Mouse (Mus musculus): ENCODE measurements around the gene Elovl5. TPM values are rescaled to one million over a fixed set of nuclear protein-coding genes. Genes with fewer than 3 reads are reported as not detected.

The Elovl5 gene
- polyA plus RNA-seq, 1 experiment from 2014 or later, result 112 TPM

DNA sequence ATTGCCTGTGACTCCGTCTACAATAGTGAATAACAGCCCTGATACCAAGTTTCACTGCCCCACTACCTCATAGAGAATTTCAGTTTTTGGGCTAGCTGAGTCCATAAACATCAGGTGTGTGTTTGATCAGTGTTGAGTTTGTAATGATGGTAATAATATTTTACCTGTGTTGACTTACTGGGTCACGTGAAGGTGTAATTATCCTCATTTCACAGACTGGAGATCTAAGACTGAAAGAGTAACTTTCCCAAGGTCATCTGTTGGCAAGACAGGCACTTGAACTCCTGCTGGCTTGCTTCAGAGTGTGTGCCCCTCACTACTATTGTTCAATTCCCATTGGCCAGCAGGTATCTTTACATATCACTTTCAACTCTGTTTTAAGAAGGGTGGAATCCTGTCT lies 31.1 kb downstream of the Elovl5 start:
- Histone ChIP-seq H3K4me2 (replicated peaks; ENCODE audit: low read depth, low read length) (no peak overlapping the region), H3K4me1 (ENCODE audit: control insufficient read depth, insufficient read depth, low read length) (peaks cover 40% of the 10 kb centered on the region), H3K9me3 (ENCODE audit: control insufficient read depth, low read length) (no peaks in the 10 kb centered on the region), H3K4me3 (ENCODE audit: low read length) (no peak overlapping the region), H3K36me3 (ENCODE audit: control insufficient read depth, insufficient read depth, low read length) (no peaks in the 10 kb centered on the region), H3K27ac (ENCODE audit: low read depth, low read length) (no peak overlapping the region), H3K27me3 (ENCODE audit: control insufficient read depth, insufficient read depth, low read length) (no peaks in the 10 kb centered on the region), H3K9ac (ENCODE audit: low read depth, low read length) (no peak overlapping the region)
- no peak for ATAC-seq (ENCODE audit: low FRiP score, low TSS enrichment)
- 85% methylated on average over 2 of the region's 2 CpGs for WGBS

- H3K9me3 ChIP-seq (ENCODE audit: control insufficient read depth, low read length), result no peaks in the 10 kb centered on the region
- no peaks in the 10 kb centered on the region for H3K27me3 ChIP-seq (ENCODE audit: control insufficient read depth, insufficient read depth, low read length)
- H3K27ac ChIP-seq (ENCODE audit: low read depth, low read length), result peak overlapping the region; percentile 31; the same call in 1 of the 2 replicates
- H3K36me3 ChIP-seq (ENCODE audit: control insufficient read depth, insufficient read depth, low read length), result no peaks in the 10 kb centered on the region
- H3K4me2 ChIP-seq (replicated peaks; ENCODE audit: low read depth, low read length), result no peak overlapping the region
- H3K9ac ChIP-seq (ENCODE audit: low read depth, low read length), result peak overlapping the region; percentile 0; the same call in 1 of the 2 replicates
- H3K4me3 ChIP-seq (ENCODE audit: low read length), result no peak overlapping the region
- WGBS, result 26% methylated on average over 7 of the region's 7 CpGs
- peaks cover 42% of the 10 kb centered on the region for H3K4me1 ChIP-seq (ENCODE audit: control insufficient read depth, insufficient read depth, low read length)
- ATAC-seq (ENCODE audit: low FRiP score, low TSS enrichment), result no peak
Measured at GRCm38 (mm10) chr9:77949753-77950268, 32.6 kb downstream of the Elovl5 start.

- no peak overlapping the region for H3K9ac ChIP-seq (ENCODE audit: low read depth, low read length)
- peaks cover 45% of the 10 kb centered on the region for H3K4me1 ChIP-seq (ENCODE audit: control insufficient read depth, insufficient read depth, low read length)
- no peaks in the 10 kb centered on the region for H3K27me3 ChIP-seq (ENCODE audit: control insufficient read depth, insufficient read depth, low read length)
- no peaks in the 10 kb centered on the region for H3K36me3 ChIP-seq (ENCODE audit: control insufficient read depth, insufficient read depth, low read length)
- ATAC-seq (ENCODE audit: low FRiP score, low TSS enrichment), result no peak
- no peak overlapping the region for H3K27ac ChIP-seq (ENCODE audit: low read depth, low read length)
- no peaks in the 10 kb centered on the region for H3K9me3 ChIP-seq (ENCODE audit: control insufficient read depth, low read length)
- WGBS, result 84% methylated on average over 7 of the region's 7 CpGs
- no peak overlapping the region for H3K4me3 ChIP-seq (ENCODE audit: low read length)
- H3K4me2 ChIP-seq (replicated peaks; ENCODE audit: low read depth, low read length), result no peak overlapping the region
Measured at GRCm38 (mm10) chr9:77950841-77951475, 33.8 kb downstream of the Elovl5 start.

GRCm38 (mm10) chr9:77951971-77952370 lies 34.8 kb downstream of the Elovl5 start:
- peaks cover 40% of the 10 kb centered on the region for H3K4me1 ChIP-seq (ENCODE audit: control insufficient read depth, insufficient read depth, low read length)
- no peak for ATAC-seq (ENCODE audit: low FRiP score, low TSS enrichment)

DNA sequence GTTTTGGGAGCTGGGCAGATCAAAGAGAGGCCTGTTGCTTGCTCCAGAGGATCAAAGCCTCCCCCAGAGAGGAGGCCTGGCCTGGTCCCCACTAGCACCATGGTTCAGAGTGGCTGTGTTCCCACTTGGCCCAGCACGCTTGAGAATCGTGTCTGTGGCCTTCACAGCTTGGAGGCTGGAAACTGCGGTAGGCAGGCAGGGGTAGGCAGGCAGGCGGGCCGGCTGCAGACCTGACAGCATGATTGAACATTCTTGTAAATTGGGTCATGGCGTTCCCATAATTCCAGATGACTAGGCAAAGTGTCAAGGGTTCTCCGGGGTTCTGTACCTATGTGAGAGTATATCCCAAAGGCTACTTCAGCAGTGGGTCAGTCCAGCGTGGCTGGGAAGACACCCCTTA lies 35.9 kb downstream of the Elovl5 start:
- 28% methylated on average over 8 of the region's 8 CpGs for whole genome bisulfite sequencing
- ATAC-seq (ENCODE audit: low FRiP score, low TSS enrichment), result no peak
- no peak overlapping the region for H3K9ac ChIP-seq (ENCODE audit: low read depth, low read length)

More at GRCm38 (mm10) chr9:77951971-77952370, 34.8 kb downstream of the Elovl5 start:
- Histone ChIP-seq H3K4me2 (replicated peaks; ENCODE audit: low read depth, low read length) (no peak overlapping the region), H3K36me3 (ENCODE audit: control insufficient read depth, insufficient read depth, low read length) (no peaks in the 10 kb centered on the region), H3K9ac (ENCODE audit: low read depth, low read length) (no peak overlapping the region), H3K4me3 (ENCODE audit: low read length) (no peak overlapping the region), H3K9me3 (ENCODE audit: control insufficient read depth, low read length) (no peaks in the 10 kb centered on the region), H3K27me3 (ENCODE audit: control insufficient read depth, insufficient read depth, low read length) (no peaks in the 10 kb centered on the region), H3K27ac (ENCODE audit: low read depth, low read length) (no peak overlapping the region)
- 57% methylated on average over 7 of the region's 7 CpGs for WGBS

DNA sequence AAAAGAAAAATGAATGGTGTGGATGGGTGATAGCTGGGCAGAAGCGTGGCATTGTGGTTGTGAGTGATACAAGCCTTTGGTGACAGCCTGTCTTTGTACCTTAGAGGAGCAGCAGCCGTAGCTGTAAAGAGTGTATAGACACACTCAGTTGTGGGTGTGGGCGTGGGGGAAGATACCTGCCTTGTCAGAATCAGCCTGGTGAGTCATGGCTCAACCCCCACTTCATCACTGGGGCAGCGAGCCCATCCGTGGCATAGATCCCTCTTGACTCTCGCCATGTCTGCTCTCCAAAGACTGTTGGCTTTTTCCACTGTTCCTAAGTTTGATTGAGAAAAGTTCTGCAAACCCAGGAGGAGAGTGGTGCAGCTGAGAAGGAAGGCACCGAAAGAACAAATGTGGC lies 37.3 kb downstream of the Elovl5 start:
- Histone ChIP-seq H3K4me2 (replicated peaks; ENCODE audit: low read depth, low read length) (no peak overlapping the region), H3K4me1 (ENCODE audit: control insufficient read depth, insufficient read depth, low read length) (peaks cover 36% of the 10 kb centered on the region), H3K27ac (ENCODE audit: low read depth, low read length) (no peak overlapping the region), H3K27me3 (ENCODE audit: control insufficient read depth, insufficient read depth, low read length) (no peaks in the 10 kb centered on the region), H3K4me3 (ENCODE audit: low read length) (no peak overlapping the region), H3K36me3 (ENCODE audit: control insufficient read depth, insufficient read depth, low read length) (peaks cover 13% of the 10 kb centered on the region; the same call in 1 of the 2 replicates), H3K9ac (ENCODE audit: low read depth, low read length) (no peak overlapping the region), H3K9me3 (ENCODE audit: control insufficient read depth, low read length) (no peaks in the 10 kb centered on the region)
- 84% methylated on average over 7 of the region's 7 CpGs for WGBS
- ATAC-seq (ENCODE audit: low FRiP score, low TSS enrichment), result no peak

More for the DNA sequence above, 35.9 kb downstream of the Elovl5 start:
- H3K4me2 ChIP-seq (replicated peaks; ENCODE audit: low read depth, low read length), result no peak overlapping the region
- H3K4me3 ChIP-seq (ENCODE audit: low read length), result no peak overlapping the region
- H3K36me3 ChIP-seq (ENCODE audit: control insufficient read depth, insufficient read depth, low read length), result peaks cover 9% of the 10 kb centered on the region; the same call in 1 of the 2 replicates
- H3K27ac ChIP-seq (ENCODE audit: low read depth, low read length), result no peak overlapping the region
- no peaks in the 10 kb centered on the region for H3K9me3 ChIP-seq (ENCODE audit: control insufficient read depth, low read length)
- no peaks in the 10 kb centered on the region for H3K27me3 ChIP-seq (ENCODE audit: control insufficient read depth, insufficient read depth, low read length)
- H3K4me1 ChIP-seq (ENCODE audit: control insufficient read depth, insufficient read depth, low read length), result peaks cover 40% of the 10 kb centered on the region

- Histone ChIP-seq H3K4me1 (ENCODE audit: control insufficient read depth, insufficient read depth, low read length) (peaks cover 31% of the 10 kb centered on the region), H3K9me3 (ENCODE audit: control insufficient read depth, low read length) (no peaks in the 10 kb centered on the region), H3K4me3 (ENCODE audit: low read length) (no peak overlapping the region), H3K27me3 (ENCODE audit: control insufficient read depth, insufficient read depth, low read length) (no peaks in the 10 kb centered on the region), H3K36me3 (ENCODE audit: control insufficient read depth, insufficient read depth, low read length) (peaks cover 13% of the 10 kb centered on the region; the same call in 1 of the 2 replicates), H3K27ac (ENCODE audit: low read depth, low read length) (no peak overlapping the region), H3K9ac (ENCODE audit: low read depth, low read length) (no peak overlapping the region), H3K4me2 (replicated peaks; ENCODE audit: low read depth, low read length) (no peak overlapping the region)
- ATAC-seq (ENCODE audit: low FRiP score, low TSS enrichment), result no peak
- whole genome bisulfite sequencing, result 78% methylated on average over 3 of the region's 3 CpGs
Measured at GRCm38 (mm10) chr9:77954981-77955380, 37.8 kb downstream of the Elovl5 start.

DNA sequence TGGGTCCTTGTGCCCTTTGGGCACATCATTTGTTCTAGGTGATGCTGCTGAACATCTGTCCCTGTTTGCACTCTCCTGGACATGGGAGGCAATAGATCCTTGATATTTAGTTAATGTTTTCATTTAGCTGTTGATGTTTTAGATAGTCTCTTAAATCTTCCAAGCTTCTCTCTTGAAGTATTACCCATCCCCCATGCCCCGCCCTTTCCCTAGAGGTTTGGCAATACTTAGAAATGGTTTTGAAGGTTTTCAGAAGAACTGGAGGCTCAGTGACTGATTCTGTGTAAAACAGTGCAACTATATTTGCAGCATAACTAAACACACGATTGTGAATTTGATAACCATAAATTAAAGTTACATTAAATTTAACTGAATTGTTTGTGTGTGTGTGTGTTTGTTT lies 38.3 kb downstream of the Elovl5 start:
- Histone ChIP-seq H3K4me3 (ENCODE audit: low read length) (no peak overlapping the region), H3K4me1 (ENCODE audit: control insufficient read depth, insufficient read depth, low read length) (peaks cover 28% of the 10 kb centered on the region), H3K27ac (ENCODE audit: low read depth, low read length) (no peak overlapping the region), H3K27me3 (ENCODE audit: control insufficient read depth, insufficient read depth, low read length) (no peaks in the 10 kb centered on the region), H3K4me2 (replicated peaks; ENCODE audit: low read depth, low read length) (no peak overlapping the region), H3K9ac (ENCODE audit: low read depth, low read length) (no peak overlapping the region), H3K9me3 (ENCODE audit: control insufficient read depth, low read length) (no peaks in the 10 kb centered on the region), H3K36me3 (ENCODE audit: control insufficient read depth, insufficient read depth, low read length) (peaks cover 13% of the 10 kb centered on the region; the same call in 1 of the 2 replicates)
- WGBS, result 84% methylated on average over 2 of the region's 2 CpGs
- ATAC-seq (ENCODE audit: low FRiP score, low TSS enrichment), result no peak

GRCm38 (mm10) chr9:77955964-77956363 lies 38.8 kb downstream of the Elovl5 start:
- H3K27ac ChIP-seq (ENCODE audit: low read depth, low read length), result no peak overlapping the region
- peaks cover 13% of the 10 kb centered on the region; the same call in 1 of the 2 replicates for H3K36me3 ChIP-seq (ENCODE audit: control insufficient read depth, insufficient read depth, low read length)
- no peak for ATAC-seq (ENCODE audit: low FRiP score, low TSS enrichment)
- peaks cover 23% of the 10 kb centered on the region for H3K4me1 ChIP-seq (ENCODE audit: control insufficient read depth, insufficient read depth, low read length)
- no peak overlapping the region for H3K4me2 ChIP-seq (replicated peaks; ENCODE audit: low read depth, low read length)
- no peaks in the 10 kb centered on the region for H3K27me3 ChIP-seq (ENCODE audit: control insufficient read depth, insufficient read depth, low read length)
- WGBS, result 86% methylated on average over 8 of the region's 8 CpGs
- no peak overlapping the region for H3K9ac ChIP-seq (ENCODE audit: low read depth, low read length)
- H3K4me3 ChIP-seq (ENCODE audit: low read length), result no peak overlapping the region
- H3K9me3 ChIP-seq (ENCODE audit: control insufficient read depth, low read length), result no peaks in the 10 kb centered on the region
